Mouse (Mus musculus) central nervous system, embryonic 14 days (tissue): Measurements from ENCODE around the gene Pygl. TPM values are rescaled to one million over a fixed set of nuclear protein-coding genes. Genes with fewer than 3 reads are reported as not detected.

Experiments
- polyA plus RNA-seq: library from polyadenylated mRNA; depleted of rRNA; stranded (reverse); fragments of >200 nt; gene quantifications from 2 replicates; pipeline ENCODE4 v1.2.3, GENCODE M21; 2012; rRNA removed

Gene Pygl
- 5.1 and 7.7 TPM in 2 replicates for polyA plus RNA-seq

DNA sequence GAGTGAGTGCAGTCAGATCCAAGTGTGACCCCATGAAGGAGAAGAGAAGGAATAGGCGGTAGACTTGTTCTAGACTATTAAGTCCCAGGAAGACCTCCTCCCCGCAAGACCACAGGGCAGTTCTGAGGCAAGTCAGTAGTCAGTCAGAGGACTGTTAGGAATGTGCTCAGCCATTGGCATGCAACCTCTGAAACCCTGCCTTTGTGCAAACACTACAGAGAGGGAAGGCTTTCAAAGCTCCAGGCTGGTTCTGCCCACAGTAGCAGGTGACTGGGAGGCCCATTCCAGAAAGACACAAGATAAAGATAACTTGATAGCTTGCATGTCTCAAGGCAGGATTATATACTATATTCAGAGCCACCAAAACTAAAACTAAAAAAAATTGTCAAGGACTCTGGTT is at the start of gene Pygl:
TSS of gene Pygl (minus strand) at position 195 of the 400 bp plus-strand sequence.

DNA sequence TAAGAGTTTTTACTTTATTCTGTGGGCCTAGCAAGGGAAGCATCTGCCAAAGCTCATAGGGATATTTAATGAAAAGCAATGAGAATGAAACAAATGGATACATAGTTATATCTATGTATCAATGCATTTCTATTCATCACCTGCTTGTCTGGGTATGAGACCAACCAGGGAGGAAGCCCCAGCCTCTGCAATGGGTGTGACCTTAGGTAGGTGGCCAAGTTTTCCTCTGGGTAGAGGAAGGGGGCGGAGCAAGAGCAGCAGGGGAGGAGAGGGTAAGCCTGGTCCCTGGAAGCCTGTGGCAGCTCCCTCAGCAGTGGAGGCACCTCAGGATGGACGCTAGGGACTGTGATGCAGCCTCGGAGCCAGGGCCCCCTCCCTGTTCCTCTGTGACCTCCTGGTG is 77.4 kb downstream of the Pygl start, which contains the start of gene Abhd12b:
TSS of gene Abhd12b (plus strand) at position 301 of the 400 bp plus-strand sequence.

Other genes with a start within 250 kb of the Pygl start
- gene Sav1, start 244.5 kb downstream of the Pygl start, polyA plus RNA-seq: 35.2 and 35.9 TPM in 2 replicates
- gene Nin, start 117.8 kb downstream of the Pygl start, polyA plus RNA-seq: 28.7 and 31.9 TPM in 2 replicates
- gene Abhd12b, start 77.3 kb downstream of the Pygl start, polyA plus RNA-seq: 0.11 and 0.20 TPM in 2 replicates
- gene Trim9, start 116.1 kb upstream of the Pygl start, polyA plus RNA-seq: 55.0 and 55.8 TPM in 2 replicates
- gene Tmx1, start 221.6 kb upstream of the Pygl start, polyA plus RNA-seq: 41.5 and 43.9 TPM in 2 replicates